Mouse (Mus musculus) frontal cortex, postnatal 25 days (tissue): Measurements from ENCODE around the gene Tenm2.
A peak's percentile ranks its signal among the peaks of the same experiment; 100 is the strongest.

Experiments used
- DNase-seq, 2 experiments: peaks; one replicate each; pipeline ENCODE4 v3.0.0; 2022; ENCODE audit warnings: low spot score in 2 of 2

Gene Tenm2

DNA sequence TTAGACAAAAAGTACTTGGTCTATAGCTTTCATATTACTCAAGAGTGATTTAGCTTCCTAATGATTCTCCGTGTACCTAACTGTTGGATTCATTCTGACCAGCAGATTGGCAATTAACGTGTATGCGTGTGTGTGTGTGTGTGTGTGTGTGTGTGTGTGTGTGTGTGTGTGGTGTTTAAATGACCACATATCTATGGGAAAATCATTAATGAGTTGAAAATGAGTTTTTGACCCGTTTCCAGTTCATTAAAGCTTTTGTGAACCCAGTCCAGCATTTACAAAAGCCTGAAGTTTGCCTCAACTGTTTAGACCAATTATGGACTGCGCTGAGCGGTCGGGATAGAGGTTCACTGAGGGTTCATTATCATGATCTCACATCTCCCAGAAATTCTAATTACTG, 1181.4 kb downstream of the Tenm2 start:
- no peak for DNase-seq

DNA sequence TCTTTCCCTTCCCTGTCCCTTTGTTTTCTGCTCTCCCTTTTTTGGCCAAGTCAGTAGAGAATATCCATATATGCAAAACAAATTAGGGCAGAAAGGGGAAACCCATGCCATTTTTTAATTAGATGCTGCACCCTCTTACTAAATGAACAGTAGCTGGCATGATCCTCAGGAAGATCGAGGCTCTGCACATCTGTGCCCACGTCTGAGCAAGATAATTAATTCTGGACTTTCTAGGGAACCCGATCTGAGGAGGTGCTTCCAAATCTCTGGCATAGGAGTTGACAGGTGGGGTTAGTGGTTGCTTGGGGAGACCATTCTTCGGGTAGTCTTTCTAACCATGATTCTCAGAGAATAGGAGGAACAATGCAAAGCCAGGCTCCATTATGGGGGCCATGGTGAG, 1182.3 kb downstream of the Tenm2 start:
- DNase-seq = no peak

DNA sequence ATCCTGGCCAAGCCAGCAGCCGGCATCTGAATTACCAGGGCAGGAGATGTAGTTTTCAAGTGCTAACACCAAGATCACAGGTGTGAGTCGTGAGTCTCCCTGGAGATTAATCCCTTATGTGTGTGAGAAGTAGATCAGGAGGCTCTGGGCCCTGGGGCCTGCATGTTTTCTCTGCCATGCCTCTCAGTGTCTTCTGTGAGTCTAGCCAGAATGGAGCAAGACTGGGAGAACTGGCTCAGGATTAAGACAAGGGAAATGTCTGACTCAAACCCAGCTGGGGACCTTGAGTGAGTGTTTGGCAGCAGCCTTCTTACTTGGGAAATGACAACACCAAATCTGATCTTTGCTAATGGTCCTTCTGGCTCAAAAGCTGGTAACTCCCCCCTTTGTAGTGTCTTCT, 1183.2 kb downstream of the Tenm2 start:
- DNase-seq = no peak

DNA sequence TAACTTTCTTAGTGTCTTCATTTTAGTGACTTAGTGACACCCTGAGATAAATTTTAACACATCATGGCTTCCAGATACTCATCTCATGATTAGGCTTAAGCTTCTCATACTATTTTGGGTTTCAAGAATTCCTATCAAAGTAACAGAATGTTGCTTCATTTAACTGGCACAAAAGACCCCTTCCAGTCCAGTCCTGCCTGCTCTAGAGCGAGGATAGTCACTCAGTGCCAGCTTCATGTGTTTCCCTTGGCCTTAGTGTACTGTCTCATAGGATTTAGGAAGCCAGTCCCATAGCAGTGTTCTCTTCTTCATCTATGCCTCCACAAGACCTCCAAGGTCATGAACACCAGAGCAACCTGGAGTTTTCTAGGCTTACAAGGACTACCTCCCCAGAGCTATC, 1183.7 kb downstream of the Tenm2 start:
- no peak for DNase-seq

DNA sequence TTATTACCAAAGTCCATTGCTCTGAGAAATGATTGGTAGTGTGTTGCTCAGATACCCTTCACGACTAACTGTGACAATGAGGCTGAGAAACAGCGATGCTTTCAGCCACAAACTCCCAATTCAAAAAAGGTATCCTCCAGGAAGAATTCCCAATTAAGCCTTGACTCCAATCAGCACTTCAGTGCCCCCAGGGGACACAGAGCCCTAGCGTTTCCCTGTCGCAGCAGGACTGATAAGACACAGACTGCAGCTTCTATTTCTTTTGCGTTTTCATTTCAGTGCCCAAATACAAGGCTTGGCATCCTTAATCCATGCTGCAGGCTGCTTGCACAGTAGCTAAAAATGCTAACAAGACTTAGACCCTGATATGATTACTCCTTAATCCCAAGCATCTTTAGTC, 1186.2 kb downstream of the Tenm2 start:
- no peak for DNase-seq

DNA sequence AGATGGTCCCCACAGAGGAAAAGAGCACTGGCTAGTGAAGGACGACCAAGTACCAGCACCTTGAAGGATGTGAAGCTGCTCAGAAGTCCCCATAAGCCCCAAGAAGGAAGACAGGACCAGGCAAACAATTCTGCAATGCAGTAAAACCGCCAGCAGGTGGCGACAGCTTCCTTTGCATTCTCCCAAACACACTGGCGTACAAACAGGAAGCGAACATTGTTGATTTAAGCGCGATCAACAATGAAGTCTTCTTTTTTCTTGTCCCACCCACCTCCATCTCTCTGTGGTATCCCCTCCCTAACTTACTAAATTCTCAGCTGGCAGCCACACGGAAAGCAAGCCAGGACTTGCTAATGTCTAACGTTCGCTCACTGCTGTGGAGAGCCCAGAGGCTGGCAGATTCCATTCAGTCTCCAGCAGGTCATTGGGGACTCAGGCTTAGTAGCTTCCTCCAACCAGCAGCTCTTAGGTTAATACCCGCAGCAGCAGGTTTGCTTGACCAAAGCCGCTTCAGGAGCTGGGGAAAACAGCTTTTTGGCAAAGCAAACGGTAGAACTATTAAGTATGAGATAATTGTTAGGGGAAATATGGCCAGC, 1190.0 kb downstream of the Tenm2 start:
- peak; percentile 65 to 71 for DNase-seq

DNA sequence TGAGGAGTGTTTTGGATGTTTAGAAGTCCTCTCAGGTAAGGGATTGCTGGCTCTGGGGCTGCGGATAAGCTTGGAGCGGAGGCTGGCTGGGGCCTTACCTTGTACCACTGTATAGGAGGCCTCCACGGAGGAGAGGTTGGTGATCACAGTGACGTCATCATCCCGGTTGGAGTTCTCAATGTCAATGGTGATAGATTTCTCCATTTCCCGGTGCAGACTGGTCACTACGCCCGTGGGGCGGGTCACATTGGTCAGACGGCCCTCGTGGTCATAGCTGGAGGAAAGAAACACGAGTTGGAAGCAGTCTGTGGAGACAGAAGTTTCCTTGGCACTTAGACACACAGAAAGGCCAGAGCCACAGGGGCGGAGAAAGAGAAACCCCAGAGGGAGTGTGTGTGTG, 1194.4 kb downstream of the Tenm2 start:
- no peak for DNase-seq

DNA sequence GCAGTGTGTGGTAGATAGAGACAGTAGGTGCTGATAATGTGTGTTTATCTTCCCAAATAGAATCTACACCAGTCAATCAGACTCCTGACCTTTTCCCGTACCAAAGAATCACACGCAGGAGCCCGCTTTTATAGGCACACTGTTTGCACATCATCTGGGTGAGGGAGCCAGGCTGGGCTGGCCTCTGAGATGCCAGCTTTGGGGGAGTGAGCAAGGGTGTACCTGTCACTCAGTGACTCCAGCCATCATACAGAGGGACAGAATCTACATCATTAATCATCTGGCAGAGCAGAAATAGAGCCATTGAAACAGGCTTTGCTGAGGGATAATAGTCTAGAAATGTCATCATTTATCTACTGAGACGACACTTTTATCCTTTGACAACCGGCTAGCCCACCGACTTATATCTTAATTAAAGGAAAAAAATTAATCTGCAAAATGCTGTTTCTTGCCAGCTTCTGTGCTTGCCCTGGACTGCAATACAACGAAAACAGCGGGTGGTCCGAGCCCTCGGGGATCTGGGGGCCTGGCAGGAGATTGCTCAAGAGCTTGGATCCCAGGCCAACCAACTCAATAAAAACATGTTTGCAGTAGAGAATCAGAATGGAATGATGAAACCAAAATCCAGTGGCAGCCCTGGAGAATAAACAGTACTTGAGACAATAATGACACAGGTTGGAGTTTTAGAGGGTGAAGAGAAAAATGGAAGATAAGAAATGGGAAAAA, 1195.1 kb downstream of the Tenm2 start:
- DNase-seq = no peak

DNA sequence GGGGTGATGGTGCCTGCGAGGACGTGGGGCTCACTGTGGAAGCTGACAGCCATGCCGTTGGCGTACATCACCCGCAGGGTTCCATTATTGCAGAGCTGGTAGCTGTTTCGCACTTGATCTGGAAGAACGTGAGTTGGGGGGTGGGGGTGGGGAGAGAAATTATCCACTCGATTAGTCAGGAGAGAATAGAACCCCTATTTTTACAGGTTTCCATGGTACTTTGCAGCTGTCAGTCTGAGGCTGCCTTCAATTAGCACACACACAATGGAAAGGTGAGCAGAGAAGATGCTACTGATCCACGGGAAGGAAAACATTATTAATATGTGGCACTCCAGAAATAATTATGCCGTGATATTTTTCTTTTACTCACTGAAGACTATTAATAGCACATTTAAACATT, 1195.9 kb downstream of the Tenm2 start:
- DNase-seq = no peak

DNA sequence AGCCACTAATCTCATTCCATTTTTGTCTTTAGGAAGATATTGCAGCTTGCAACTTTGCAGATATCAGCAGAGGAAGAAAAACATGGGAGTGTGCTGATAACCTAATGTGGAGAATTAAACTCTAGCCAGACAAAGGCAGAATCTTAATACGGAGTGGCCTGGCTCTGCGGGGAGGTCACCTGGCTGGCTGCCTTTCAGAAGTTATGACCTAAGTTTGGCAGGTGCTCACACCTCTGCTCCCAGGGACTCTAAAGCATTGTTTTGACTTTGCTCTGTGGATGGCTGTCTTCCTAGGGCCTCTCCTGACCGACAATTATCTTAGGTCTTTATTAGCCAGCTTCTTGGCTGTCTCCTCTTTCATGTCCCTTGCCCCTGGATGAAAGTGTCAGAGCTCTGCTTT, 1197.4 kb downstream of the Tenm2 start:
- no peak for DNase-seq

DNA sequence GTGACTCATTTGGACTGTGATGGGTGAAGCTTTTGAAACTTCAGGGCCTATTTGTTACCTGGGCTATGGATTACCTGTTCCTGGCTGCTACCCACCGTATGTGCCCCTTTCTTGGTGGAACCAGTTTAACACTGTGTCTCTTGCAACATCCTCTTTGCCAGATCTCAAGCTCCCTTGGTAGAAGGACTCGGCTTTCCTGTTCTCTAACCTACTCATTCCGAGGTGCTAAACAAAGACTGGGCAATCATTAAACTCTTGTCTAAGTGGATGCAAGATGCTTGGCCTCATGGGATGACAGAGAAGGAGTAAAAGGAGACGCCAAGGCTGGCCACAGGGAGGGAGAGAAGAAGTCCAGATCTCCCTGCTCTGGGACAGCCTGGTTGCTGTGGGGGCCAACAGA, 1198.5 kb downstream of the Tenm2 start:
- DNase-seq = no peak

DNA sequence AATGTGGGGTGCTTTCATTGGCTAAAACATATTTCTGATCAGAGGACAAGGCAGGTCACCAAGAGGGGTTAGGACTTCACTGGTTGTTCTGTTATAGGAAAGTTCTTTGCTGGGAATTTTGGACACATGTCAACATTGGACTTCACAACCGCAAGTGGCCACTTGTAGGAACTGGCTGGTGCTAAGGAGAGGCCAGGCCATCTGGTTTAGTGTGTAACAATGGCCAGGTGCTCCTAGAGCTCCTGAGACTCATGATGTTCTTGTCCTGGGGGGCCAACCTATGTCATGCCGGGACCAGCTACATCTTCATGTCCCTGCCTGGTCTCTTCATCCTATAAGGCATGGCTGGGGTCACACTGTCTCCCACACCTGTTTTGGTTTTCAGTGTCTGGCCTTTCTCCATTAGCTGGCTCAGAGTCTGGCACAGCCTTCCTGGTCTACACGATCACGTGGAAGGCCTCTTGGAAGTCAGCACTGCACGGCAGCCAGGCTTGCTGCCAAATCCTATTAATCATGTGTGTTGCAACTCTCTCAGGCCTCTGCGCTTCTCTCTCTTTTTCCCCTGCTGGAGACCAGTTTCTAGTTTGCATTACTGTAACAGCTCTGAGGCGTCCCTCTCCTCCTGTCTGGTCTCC, 1199.6 kb downstream of the Tenm2 start:
- peak in 1 of 2 experiments; percentile 39 for DNase-seq

DNA sequence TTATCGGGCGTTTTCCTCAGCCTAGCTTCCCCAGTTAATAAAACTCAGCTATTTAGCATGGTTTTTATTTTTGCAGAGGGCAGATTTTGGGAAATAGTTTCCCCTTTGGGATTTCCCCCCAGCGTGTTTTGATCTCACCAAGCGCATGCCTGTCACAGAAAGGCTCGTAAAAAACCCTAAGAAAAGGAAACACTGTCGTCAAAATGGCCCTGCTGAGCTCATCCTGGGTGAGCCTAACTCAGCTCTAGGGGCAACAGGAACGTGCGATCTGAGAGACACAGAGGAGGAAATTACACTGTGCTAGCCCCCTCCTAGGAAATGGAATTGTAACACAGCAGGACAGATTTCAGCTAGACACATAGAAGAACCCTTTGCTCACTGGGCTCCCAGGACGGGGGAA, 1204.0 kb downstream of the Tenm2 start:
- no peak for DNase-seq

DNA sequence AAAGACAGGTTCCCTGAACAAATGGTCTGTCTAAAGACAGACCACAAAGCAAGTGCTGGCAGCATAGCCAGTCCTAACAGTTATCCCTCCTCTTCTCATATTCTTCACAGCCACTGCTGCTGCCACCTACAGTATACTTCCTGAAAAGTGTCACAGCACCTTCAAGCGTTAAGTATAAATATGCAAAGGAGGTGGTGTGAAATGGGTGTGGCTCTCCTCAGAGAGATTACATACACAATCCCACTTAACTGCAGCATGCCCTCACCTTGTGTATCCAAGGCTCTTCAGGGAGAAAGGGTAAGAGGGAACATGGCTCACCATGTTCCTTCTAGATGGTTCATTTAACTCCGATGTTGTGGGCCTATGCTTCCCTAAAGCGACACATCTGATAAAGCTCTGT, 1215.8 kb downstream of the Tenm2 start:
- DNase-seq = no peak

DNA sequence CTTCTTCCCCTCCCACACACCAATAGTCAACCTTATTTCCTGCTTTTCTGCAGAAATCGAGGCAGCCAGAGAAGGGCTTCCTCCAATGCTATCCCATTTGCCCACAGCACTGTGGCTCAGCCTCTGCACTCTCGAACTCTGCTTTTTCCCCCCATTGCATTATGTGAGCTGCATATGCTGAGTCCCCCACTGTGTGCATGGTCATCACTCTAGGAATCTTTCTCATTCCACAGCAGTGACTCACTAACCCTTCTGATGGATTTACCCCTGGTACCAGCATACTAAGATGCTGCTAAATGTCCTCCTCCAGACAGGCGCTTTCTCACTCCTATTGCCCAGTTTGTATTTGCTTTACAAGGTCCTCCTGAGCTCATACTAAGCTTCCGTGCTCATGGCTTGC, 1222.6 kb downstream of the Tenm2 start:
- no peak for DNase-seq

DNA sequence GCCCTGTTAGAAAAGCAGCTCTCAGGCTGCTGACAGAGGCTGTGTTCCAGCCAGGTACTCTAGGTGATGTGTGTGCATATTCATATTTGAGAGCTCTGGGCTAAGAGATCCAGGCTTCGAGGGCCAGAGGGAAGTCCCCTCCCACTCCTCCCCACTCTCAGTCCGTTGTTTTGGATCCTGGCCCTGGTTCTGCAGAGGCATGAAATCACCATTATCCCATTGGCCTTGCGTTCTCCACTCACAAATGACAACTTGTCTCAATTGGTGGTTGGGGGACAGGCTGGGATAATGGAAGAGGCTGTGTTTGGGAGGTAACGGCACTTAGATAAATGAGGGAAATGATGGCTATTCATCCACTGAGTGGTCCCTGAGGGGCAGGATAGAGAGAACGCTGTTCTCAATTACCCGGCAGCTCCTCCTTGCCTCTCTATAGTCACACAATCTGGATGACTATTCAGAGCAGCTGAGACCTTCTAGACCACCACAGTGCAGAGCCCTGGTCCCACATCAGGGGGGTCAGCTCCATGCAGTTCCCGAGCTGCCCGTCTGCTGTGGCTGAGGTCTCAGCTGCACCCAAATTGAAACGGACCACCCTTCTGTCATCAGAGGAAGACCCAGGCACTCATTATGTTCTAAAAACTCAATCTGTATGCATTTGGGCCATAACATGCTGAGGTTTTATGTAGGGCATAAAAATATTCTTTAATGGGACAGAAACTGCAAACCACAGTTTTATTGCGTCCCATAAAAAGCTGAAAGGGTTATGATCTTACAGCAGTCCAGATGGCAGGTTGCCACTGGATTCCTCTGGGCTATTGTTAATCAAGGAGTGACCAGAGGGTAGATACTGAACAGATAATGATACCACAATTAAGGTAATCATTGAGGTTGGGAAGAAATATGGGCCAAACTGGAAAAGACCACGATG, 1226.2 kb downstream of the Tenm2 start:
- DNase-seq = no peak

DNA sequence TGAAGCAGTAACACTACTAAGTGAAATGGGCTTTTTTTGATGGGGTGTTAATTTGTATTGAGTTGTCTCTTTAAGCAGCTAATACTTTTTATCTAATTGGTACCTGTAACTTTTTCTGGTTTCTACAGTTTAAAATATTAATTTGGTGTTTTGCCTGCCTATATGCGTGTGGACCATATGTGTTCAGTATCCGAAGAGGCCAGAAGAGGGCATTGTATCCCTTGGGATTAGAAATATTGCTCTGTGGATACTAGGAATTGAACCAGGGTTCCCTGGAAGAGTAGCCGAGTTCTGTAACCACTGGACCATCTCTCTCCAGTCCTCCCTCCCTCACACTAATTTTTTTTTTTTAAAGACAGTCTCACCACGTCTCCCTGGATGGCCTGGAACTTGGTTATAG, 1232.9 kb downstream of the Tenm2 start:
- no peak for DNase-seq

DNA sequence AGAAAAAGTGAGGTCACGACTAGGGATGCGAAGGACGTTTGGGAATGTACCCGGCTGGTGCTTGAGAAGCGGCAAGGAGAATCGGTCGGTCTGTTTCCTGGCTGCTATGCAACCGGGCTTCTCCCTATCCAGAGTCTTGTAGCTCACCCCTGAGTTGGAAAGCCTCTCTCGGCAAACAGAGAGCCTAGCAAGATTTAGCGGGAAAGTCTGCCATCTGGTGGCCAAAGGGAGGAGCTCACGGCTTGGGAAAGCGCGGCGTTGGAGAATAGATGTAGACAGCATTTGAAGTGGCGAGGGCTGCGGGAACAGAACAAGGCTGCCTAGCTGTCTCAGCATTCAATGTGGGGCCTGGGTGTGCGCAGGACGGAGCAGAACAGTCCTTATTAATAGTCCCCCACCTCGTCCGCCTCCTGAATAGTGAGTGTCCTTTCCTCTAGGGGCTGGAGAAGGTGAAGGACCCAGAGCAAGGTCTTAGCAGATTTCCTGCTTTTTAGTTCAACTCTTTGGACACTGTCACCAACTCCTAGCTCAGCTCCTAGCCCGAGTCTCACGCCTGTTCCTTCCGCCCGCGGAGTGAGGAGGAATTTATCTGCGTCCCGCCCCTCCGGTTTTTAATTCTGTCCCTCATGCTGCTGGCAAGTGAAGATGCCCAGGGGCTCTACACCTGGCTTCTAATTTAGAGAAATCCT, 1234.3 kb downstream of the Tenm2 start:
- peak; percentile 92 to 93 for DNase-seq

DNA sequence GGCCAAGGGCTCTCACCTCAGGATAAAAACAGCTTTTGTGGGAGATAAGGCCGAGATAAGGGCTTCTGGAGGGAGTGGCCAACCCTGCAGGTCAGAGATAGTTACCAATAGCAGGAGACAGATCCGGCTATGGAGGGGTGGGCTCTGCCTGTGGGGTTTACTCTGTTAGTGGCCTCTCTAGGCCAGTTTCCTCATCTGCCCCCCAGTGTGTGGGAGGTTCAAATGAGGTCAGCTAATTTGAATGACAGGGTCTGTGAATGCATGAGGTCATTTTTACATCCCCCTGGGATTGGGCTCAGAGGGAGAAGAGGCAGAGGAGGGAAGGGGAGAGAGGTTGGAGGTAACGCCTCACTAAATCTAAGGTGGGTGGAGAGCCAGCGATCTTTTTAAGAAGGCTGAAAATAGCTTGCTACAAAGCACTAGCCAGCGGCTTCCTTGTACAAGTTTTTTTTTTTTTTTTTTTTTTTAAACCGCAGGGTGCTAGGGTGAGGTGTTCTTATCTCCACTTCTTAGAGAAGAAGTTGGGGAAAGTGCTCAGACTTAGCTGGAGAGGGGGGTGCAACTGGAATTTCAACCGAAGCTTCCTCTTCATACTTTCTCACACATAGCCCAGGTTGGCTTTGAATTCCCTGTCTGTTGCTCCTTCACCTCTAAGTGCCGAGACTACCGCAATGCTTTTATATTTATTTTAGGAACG, 1235.0 kb downstream of the Tenm2 start:
- DNase-seq = no peak

DNA sequence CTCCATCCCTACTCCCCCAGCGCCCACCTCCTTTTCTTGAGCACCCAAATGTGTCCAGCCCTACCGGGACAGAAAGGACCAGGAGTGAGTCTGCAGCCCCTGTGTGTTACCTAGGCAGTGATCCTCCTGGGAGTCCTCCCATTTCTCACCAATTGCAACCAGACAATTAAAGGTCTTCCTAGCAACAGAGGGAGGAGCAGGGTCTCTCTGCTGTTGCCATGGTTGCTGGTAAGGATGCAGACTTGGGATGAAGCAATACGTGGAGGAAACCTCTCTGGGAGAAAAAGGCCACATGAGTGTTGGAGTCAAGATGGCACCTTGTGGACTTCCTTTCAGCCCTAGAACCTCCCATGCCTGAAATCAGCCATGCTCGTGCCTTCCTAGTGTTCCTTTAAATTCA, 1235.7 kb downstream of the Tenm2 start:
- no peak for DNase-seq

DNA sequence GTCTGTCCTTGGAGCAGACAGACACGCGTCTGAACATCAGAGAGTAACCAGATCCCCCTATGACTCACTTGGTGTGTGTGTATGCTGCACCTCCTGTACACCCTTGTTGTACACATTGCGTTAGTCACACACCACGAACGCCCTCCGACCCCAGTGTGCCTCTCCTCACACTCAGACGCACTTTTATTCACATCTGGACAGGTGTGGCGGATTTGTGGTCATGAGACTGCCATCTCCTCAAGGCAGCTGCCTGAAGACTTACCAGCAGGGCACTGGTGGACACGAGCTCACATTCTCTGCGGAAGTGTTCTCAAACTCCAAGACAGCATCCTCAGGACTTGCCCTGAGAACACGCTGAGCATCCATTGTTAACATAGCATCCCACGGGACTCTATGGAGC, 1237.7 kb downstream of the Tenm2 start:
- no peak for DNase-seq
